Mouse (Mus musculus): ENCODE measurements around the gene Reep6. TPM values are rescaled to one million over a fixed set of nuclear protein-coding genes. Genes with fewer than 3 reads are reported as not detected.

The Reep6 gene
- polyA plus RNA-seq, 3 experiments from 2014 or later, result not detected

Other genes starting within 250 kb of the Reep6 start
- gene Sbno2, start 224.4 kb upstream of the Reep6 start, polyA plus RNA-seq (2017; shearing (Covaris generic)), result 10 to 100 TPM; 30.4 to 39.1 (median 32.6) TPM
- gene Stk11, start 214.2 kb upstream of the Reep6 start, polyA plus RNA-seq (2017; shearing (Covaris generic)), result 10 to 100 TPM; 23.5 to 30.3 (median 25.5) TPM
- gene Atp5d, start 191.3 kb upstream of the Reep6 start, polyA plus RNA-seq (2017; shearing (Covaris generic)), result 100 to 1,000 TPM; 297 to 357 (median 299) TPM
- 1 to 10 TPM in 2 of 3 experiments, under 1 TPM in 1; 0.60 to 2.3 (median 1.3) TPM for gene Cbarp, start 189.1 kb upstream of the Reep6 start, polyA plus RNA-seq (2017; shearing (Covaris generic))
- 1 to 10 TPM; 7.3 to 9.3 (median 7.5) TPM for gene Midn, start 181.7 kb upstream of the Reep6 start, polyA plus RNA-seq (2017; shearing (Covaris generic))
- 100 to 1,000 TPM in 2 of 3 experiments, 10 to 100 TPM in 1; 84.2 to 255 (median 213) TPM for gene Cirbp, start 164.0 kb upstream of the Reep6 start, polyA plus RNA-seq (2017; shearing (Covaris generic))
- 10 to 100 TPM; 17.9 to 28.4 (median 20.5) TPM for gene 1600002K03Rik, start 157.0 kb upstream of the Reep6 start, polyA plus RNA-seq (2017; shearing (Covaris generic))
- gene Efna2, start 150.5 kb upstream of the Reep6 start, polyA plus RNA-seq (2017; shearing (Covaris generic)), result not detected
- 10 to 100 TPM; 57.7 to 85.1 (median 67.4) TPM for gene Mum1, start 103.5 kb upstream of the Reep6 start, polyA plus RNA-seq (2017; shearing (Covaris generic))
- 100 to 1,000 TPM; 183 to 267 (median 228) TPM for gene Ndufs7, start 80.8 kb upstream of the Reep6 start, polyA plus RNA-seq (2017; shearing (Covaris generic))
- 1 to 10 TPM in 1 of 3 experiments, under 1 TPM in 2; 0.67 to 1.7 (median 0.75) TPM for gene Gamt, start 68.9 kb upstream of the Reep6 start, polyA plus RNA-seq (2017; shearing (Covaris generic))
- 10 to 100 TPM; 12.3 to 14.4 (median 14.0) TPM for gene Dazap1, start 68.5 kb upstream of the Reep6 start, polyA plus RNA-seq (2017; shearing (Covaris generic))
- gene Rps15, start 37.5 kb upstream of the Reep6 start, polyA plus RNA-seq (2017; shearing (Covaris generic)), result 1,000 to 10,000 TPM in 2 of 3 experiments, 100 to 1,000 TPM in 1; 970 to 1,806 (median 1,658) TPM
- gene Apc2, start 34.0 kb upstream of the Reep6 start, polyA plus RNA-seq (2017; shearing (Covaris generic)), result under 1 TPM; 0.04 to 0.35 (median 0.05) TPM
- 10 to 100 TPM; 38.1 to 52.1 (median 41.8) TPM for gene 2310011J03Rik, start 9.4 kb upstream of the Reep6 start, polyA plus RNA-seq (2017; shearing (Covaris generic))
- gene Pcsk4, start 455 bp upstream of the Reep6 start, polyA plus RNA-seq (2017; shearing (Covaris generic)), result 10 to 100 TPM in 1 of 3 experiments, 1 to 10 TPM in 2; 2.2 to 10.8 (median 9.5) TPM
- gene Adamtsl5, start 18.5 kb downstream of the Reep6 start, polyA plus RNA-seq (2017; shearing (Covaris generic)), result not detected
- gene Plk5, start 26.5 kb downstream of the Reep6 start, polyA plus RNA-seq (2017; shearing (Covaris generic)), result not detected
- 1 to 10 TPM in 1 of 3 experiments, under 1 TPM in 2; 0.79 to 1.3 (median 0.79) TPM for gene Mex3d, start 57.7 kb downstream of the Reep6 start, polyA plus RNA-seq (2017; shearing (Covaris generic))
- 10 to 100 TPM; 19.2 to 30.4 (median 25.9) TPM for gene Mbd3, start 69.6 kb downstream of the Reep6 start, polyA plus RNA-seq (2017; shearing (Covaris generic))
- gene Uqcr11, start 76.9 kb downstream of the Reep6 start, polyA plus RNA-seq (2017; shearing (Covaris generic)), result 100 to 1,000 TPM; 289 to 335 (median 330) TPM
- gene Tcf3, start 103.7 kb downstream of the Reep6 start, polyA plus RNA-seq (2017; shearing (Covaris generic)), result 1 to 10 TPM; 6.7 to 8.2 (median 7.9) TPM
- gene Onecut3, start 164.9 kb downstream of the Reep6 start, polyA plus RNA-seq (2017; shearing (Covaris generic)), result not detected
- gene Atp8b3, start 209.2 kb downstream of the Reep6 start, polyA plus RNA-seq (2017; shearing (Covaris generic)), result not detected
- 10 to 100 TPM; 11.3 to 18.6 (median 14.9) TPM for gene Rexo1, start 231.6 kb downstream of the Reep6 start, polyA plus RNA-seq (2017; shearing (Covaris generic))
- 1 to 10 TPM; 6.3 to 7.1 (median 6.8) TPM for gene Klf16, start 247.4 kb downstream of the Reep6 start, polyA plus RNA-seq (2017; shearing (Covaris generic))

All from inflammation-experienced regulatory T-cells, adult 6 months (primary cell).